Mouse (Mus musculus) bone marrow, adult 2 months (tissue): Measurements from ENCODE around the gene Hnrnpdl. TPM values are rescaled to one million over a fixed set of nuclear protein-coding genes. Genes with fewer than 3 reads are reported as not detected.

Source experiments
- H3K27ac ChIP-seq: fragments of 200-500 bp; 2 replicates; pipeline ENCODE4 v1.5.1; 2012; ENCODE audit warnings: low read depth, mild to moderate bottlenecking, control low read depth, inconsistent platforms, low read length; ENCODE audit not compliant: control insufficient read depth, poor library complexity, insufficient read depth
- H3K4me1 ChIP-seq: fragments of 200-500 bp; 2 replicates; pipeline ENCODE4 v1.6.1; 2011; ENCODE audit warnings: low read length; ENCODE audit not compliant: control insufficient read depth, insufficient read depth
- H3K4me3 ChIP-seq: fragments of 200-500 bp; replicated peaks from 2 replicates; pipeline ENCODE3; 2011; ENCODE audit warnings: mild to moderate bottlenecking, low read depth, low read length, control low read depth; ENCODE audit not compliant: control insufficient read depth
- CTCF ChIP-seq: fragments of 200-500 bp; IDR thresholded peaks from 2 replicates; pipeline ENCODE4 v1.5.1; 2011; ENCODE audit warnings: low read length, control low read depth; ENCODE audit not compliant: control insufficient read depth, insufficient read depth
- POLR2A ChIP-seq: fragments of 200-500 bp; IDR thresholded peaks from 2 replicates; pipeline ENCODE4 v1.6.1; 2011; ENCODE audit warnings: low read depth, mild to moderate bottlenecking, control low read depth, low read length, borderline replicate concordance; ENCODE audit not compliant: control insufficient read depth
- WGBS: fragments of 180-500 bp; shearing (Covaris S2); methylation state at CpG from one replicate; pipeline ENCODE4 v1.1.7; 2018; 5-methylcytosine and 5-hydroxymethylcytosine counted together
- polyA plus RNA-seq: library from polyadenylated mRNA; stranded (reverse); fragments of >200 nt; gene quantifications from 2 replicates; pipeline ENCODE4 v1.2.4, GENCODE M21; 2011; ENCODE audit warnings: low replicate concordance; ENCODE audit not compliant: missing spikeins, insufficient read depth, insufficient read length

The Hnrnpdl gene
- polyA plus RNA-seq, result 116 and 161 TPM in 2 replicates

DNA sequence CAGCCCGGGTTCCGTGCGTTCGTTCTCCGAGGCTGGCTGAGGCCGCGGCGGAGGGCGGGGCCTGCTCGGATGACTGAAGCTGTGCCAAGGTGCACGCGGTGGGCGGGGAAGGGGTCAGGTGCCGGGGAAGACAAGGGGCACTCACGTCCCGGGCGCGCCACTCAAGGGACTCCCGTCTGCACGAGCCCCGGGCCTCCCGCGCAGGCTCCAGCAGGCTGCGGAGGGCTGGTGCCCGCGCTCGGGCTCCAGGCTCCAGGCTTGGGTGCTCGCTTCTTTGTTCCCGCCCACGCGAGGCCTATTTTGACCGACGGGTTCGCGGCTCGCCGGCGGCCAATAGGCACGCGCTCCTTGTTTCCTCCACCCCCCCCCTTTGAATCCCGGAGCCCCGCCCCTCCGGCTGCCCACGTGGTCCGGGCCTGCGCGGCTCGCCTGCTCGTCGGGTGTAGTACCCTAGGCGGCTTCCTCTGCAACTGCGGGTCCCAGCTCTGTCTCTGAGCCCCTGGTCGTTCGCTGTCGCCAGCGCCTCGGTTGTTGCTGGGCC is at the start of gene Hnrnpdl, which contains the start of gene Enoph1:
Hnrnpdl (minus strand) TSS at position 63 of the 541 bp plus-strand sequence.
Enoph1 (plus strand) TSS at position 384 of the 541 bp plus-strand sequence.
- H3K4me1 ChIP-seq, result no peaks in the 10 kb centered on the region; the same call in 1 of the 2 replicates
- peak within 1 kb of the TSS; percentile 99 for H3K4me3 ChIP-seq
- WGBS, result under 1% methylated on average over 57 of the region's 57 CpGs

GRCm38 (mm10) chr5:100085097-100085496 is 45.6 kb upstream of the Hnrnpdl start:
- Histone ChIP-seq H3K27ac (no peak overlapping the region), H3K4me1 (no peaks in the 10 kb centered on the region; the same call in 1 of the 2 replicates), H3K4me3 (no peak overlapping the region)
- no peak for TF ChIP-seq POLR2A
- 66% methylated on average over 8 of the region's 8 CpGs for WGBS

More for the DNA sequence above, at the start of gene Hnrnpdl, which contains the start of gene Enoph1:
- peak within 1 kb of the TSS; percentile 94 for H3K27ac ChIP-seq
- TF ChIP-seq POLR2A (peak; percentile 66; the same call in 1 of the 2 replicates), CTCF (no peak)

DNA sequence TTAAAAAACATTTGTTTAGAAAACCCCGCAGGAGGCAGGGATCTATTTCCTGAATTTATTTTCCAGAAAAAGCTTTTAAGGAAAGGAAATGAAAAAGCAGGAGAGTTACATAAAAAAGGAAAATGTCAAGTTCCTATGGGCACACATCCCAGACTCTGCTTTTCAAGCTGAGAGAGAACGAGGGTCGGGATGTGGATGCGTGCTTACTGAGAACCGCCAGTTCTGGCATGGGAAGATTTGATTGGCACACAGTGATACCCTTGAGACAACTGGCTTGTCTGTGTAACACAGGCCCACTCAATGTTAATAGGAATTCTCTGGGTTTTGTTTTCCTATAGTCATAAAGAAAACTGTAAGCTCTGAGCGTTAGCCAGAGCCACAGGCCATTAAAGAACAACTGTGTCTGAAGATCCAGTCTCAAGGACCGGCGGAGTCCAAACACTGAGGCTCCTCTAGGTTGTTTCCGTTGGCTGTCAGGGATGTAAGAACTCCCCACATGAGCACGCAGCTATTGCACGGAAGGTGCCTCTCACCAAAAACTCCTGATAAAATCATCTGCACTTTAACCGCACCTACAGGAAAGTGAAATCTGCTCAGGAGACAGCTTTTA is 44.6 kb upstream of the Hnrnpdl start:
- no peak for TF ChIP-seq CTCF
- no peak overlapping the region for H3K27ac ChIP-seq
- H3K4me3 ChIP-seq, result no peak overlapping the region
- WGBS, result 69% methylated on average over 12 of the region's 12 CpGs
- H3K4me1 ChIP-seq, result no peaks in the 10 kb centered on the region; the same call in 1 of the 2 replicates

DNA sequence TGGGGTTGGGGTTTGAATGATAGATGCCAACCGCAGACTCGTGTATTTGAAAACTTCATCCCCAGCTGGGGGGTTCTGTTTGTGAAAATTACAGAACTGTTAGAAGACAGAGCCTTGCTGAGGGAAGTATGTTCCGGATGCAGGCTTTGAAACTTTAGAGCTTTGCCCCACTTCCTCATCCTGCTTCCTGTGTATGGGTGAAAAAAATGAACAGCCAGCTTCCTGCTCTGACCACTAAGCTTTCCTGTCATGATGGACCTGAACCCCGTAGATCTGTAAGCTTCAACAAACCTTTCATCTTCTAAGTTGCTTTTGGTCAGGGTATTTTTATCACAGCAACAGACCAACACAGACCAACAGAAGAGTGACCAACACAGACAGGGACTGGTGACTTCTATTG is 42.5 kb upstream of the Hnrnpdl start:
- Histone ChIP-seq H3K27ac (no peak overlapping the region), H3K4me1 (no peaks in the 10 kb centered on the region; the same call in 1 of the 2 replicates), H3K4me3 (no peak overlapping the region)
- TF ChIP-seq CTCF (no peak), POLR2A (no peak)
- WGBS, result 21% methylated on average over 4 of the region's 4 CpGs

GRCm38 (mm10) chr5:100079931-100080275 is 40.4 kb upstream of the Hnrnpdl start:
- no peak for TF ChIP-seq POLR2A
- no peaks in the 10 kb centered on the region; the same call in 1 of the 2 replicates for H3K4me1 ChIP-seq
- WGBS, result 70% methylated on average over 8 of the region's 8 CpGs

DNA sequence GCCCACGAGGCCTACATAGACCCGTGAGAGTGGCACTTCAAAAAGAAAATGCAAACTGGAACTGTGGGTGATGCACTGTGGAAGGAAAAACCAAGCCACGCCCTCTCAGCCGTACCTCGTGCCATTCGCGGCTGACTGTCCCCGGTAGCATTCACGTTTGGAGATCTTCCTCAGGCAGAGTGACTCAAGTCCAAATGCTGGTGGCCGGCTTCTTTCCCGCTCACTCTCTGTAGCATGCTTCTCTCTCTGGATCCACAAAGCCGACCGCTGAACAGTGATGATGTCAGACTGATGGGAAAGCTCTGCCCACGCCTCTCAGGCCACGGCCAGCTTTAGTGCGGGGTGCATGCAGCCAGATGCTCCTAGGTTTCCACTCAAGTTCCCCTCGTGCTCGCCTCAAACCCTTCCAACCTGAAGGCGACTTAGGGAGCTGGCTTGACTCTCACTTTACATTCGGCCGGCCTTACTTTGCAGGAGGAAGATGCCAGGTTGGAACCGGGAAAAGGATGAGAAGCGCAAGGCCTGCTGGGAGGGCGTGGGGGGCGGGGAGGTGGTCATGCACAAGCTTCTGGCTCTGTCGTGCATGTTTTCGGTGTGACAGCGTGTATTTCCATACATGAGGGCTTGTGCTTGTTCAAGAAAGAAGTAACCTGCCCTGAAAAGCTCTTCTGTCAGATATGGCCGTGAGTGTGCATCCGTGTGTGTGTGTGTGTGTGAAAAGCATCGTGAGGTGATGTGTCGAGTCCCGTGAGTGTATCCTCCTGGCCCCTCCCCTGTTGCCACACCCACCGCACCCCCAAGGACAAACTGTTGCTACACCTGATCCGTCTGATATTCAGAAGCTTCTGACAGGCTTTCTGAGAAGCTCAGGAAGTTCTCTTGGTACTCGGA is 39.8 kb upstream of the Hnrnpdl start:
- WGBS, result 36% methylated on average over 36 of the region's 36 CpGs
- TF ChIP-seq CTCF, result no peak
- peak overlapping the region; percentile 1 for H3K4me3 ChIP-seq
- no peaks in the 10 kb centered on the region; the same call in 1 of the 2 replicates for H3K4me1 ChIP-seq
- H3K27ac ChIP-seq, result no peak overlapping the region

More at GRCm38 (mm10) chr5:100079931-100080275, 40.4 kb upstream of the Hnrnpdl start:
- H3K27ac ChIP-seq, result no peak overlapping the region
- no peak overlapping the region for H3K4me3 ChIP-seq

DNA sequence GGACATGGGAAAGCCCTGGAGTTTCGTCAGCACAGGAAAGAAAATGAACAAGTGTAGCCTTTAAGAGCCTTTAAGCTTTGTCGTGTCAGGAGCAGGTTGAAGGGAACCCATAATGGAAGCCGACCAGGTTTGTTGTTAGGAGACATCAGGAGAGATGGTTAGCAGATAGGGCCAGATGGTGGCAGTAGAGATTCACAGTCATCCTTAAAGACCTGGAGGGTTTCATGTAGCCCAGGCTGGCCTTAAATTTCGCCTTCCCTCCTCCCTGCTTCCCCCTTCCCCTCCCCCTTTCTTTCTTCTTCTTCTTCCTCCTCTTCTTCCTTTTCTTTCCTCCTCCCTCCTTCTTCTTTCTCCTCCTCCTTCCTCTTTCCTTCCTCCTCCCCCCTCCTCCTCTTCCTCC is 35.1 kb upstream of the Hnrnpdl start:
- TF ChIP-seq CTCF (no peak), POLR2A (no peak)
- WGBS, result 65% methylated on average over 4 of the region's 4 CpGs
- H3K27ac ChIP-seq, result no peak overlapping the region

DNA sequence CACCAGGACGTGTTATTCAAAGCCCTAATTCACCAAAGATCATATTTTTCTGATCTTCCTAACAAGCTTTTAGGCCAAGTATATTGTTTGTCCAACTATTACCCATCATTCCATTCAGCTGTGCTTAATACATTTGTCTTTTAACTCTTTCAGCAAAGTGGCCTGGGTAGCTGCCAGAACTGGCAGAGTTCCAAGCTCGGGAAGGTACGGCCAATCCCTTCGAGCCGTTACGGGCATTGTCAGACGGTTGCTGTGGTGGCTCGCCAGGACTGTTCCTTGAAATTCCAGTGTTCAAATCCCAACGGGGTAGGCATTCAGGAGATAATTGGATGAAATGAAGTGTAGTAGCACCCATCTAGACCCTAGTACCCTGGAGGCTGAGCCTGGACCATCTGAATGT is 33.1 kb upstream of the Hnrnpdl start:
- H3K4me3 ChIP-seq, result no peak overlapping the region
- 89% methylated on average over 9 of the region's 9 CpGs for WGBS
- no peaks in the 10 kb centered on the region; the same call in 1 of the 2 replicates for H3K4me1 ChIP-seq
- TF ChIP-seq CTCF (no peak), POLR2A (no peak)
- H3K27ac ChIP-seq, result no peak overlapping the region

More for the DNA sequence above, 35.1 kb upstream of the Hnrnpdl start:
- no peaks in the 10 kb centered on the region; the same call in 1 of the 2 replicates for H3K4me1 ChIP-seq
- no peak overlapping the region for H3K4me3 ChIP-seq
